Mouse (Mus musculus) forebrain, embryonic 16.5 days (tissue): ENCODE results near the gene Alg13. TPM values are rescaled to one million over a fixed set of nuclear protein-coding genes. Genes with fewer than 3 reads are reported as not detected.

ENCODE experiments used
- ATAC-seq: fragments of 200-750 bp; cut with Nextera tagmentation; 2 replicates; pipeline ENCODE4 v1.8.0; 2017; ENCODE audit warnings: mild to moderate bottlenecking, moderate library complexity
- H3K27ac ChIP-seq: fragments of 300-500 bp; sonication (generic); 2 replicates; pipeline ENCODE4 v1.5.1; 2014; ENCODE audit warnings: low read length, control low read depth
- H3K27me3 ChIP-seq: fragments of 300-500 bp; sonication (generic); replicated peaks from 2 replicates; pipeline ENCODE4 v1.6.1; 2014; ENCODE audit warnings: low read length; ENCODE audit not compliant: control insufficient read depth, insufficient read depth
- H3K36me3 ChIP-seq: fragments of 300-500 bp; sonication (generic); 2 replicates; pipeline ENCODE4 v1.6.1; 2014; ENCODE audit not compliant: control insufficient read depth, insufficient read depth
- H3K4me1 ChIP-seq: fragments of 300-500 bp; sonication (generic); replicated peaks from 2 replicates; pipeline ENCODE4 v1.6.1; 2014; ENCODE audit warnings: low read length; ENCODE audit not compliant: control insufficient read depth, insufficient read depth
- H3K4me2 ChIP-seq: fragments of 300-500 bp; sonication (generic); 2 replicates; pipeline ENCODE4 v1.6.1; 2014; ENCODE audit warnings: mild to moderate bottlenecking, low read length, control low read depth
- H3K4me3 ChIP-seq: fragments of 300-500 bp; sonication (generic); replicated peaks from 2 replicates; pipeline ENCODE4 v1.5.1; 2014; ENCODE audit warnings: mild to moderate bottlenecking, low read length, control low read depth
- H3K9ac ChIP-seq: fragments of 300-500 bp; sonication (generic); replicated peaks from 2 replicates; pipeline ENCODE4 v1.6.1; 2014; ENCODE audit warnings: low read depth, low read length, control low read depth
- H3K9me3 ChIP-seq: fragments of 300-500 bp; sonication (generic); 2 replicates; pipeline ENCODE4 v1.6.1; 2016; ENCODE audit warnings: low read length; ENCODE audit not compliant: control insufficient read depth
- WGBS: fragments of 180-500 bp; shearing (Covaris S2); extraction: QIAGEN DNeasy Blood & Tissue Kit; methylation state at CpG from one replicate; pipeline ENCODE4 v1.1.7; 2014; 5-methylcytosine and 5-hydroxymethylcytosine counted together
- polyA plus RNA-seq: library from polyadenylated mRNA; unstranded; fragments of >200 nt; fragmentation: Nextera tagmentation; extraction: Ambion mirVana; gene quantifications from 2 replicates; pipeline ENCODE4 v1.2.1, GENCODE M21; 2015

Alg13 gene
- 14.6 and 15.4 TPM in 2 replicates for polyA plus RNA-seq

GRCm38 (mm10) chrX:144317548-144318163, at the start of gene Alg13:
Gene Alg13 (plus strand): TSS chrX:144317804.
- H3K36me3 ChIP-seq = no peaks in the 10 kb centered on the region
- peak within 1 kb of the TSS; percentile 61 for H3K27ac ChIP-seq
- H3K9ac ChIP-seq = peak within 1 kb of the TSS; percentile 62
- H3K4me2 ChIP-seq = peak within 1 kb of the TSS; percentile 86
- H3K4me1 ChIP-seq = no peaks in the 10 kb centered on the region; the same call in 1 of the 2 replicates
- H3K27me3 ChIP-seq = no peaks in the 10 kb centered on the region
- no peaks in the 10 kb centered on the region for H3K9me3 ChIP-seq
- 24% methylated on average over 37 of the region's 47 CpGs for WGBS
- peak; percentile 94 for ATAC-seq
- H3K4me3 ChIP-seq = peak within 1 kb of the TSS; percentile 65

GRCm38 (mm10) chrX:144268606-144269005, 49.0 kb upstream of the Alg13 start:
- ATAC-seq = no peak
- no peak overlapping the region for H3K4me3 ChIP-seq
- no peaks in the 10 kb centered on the region for H3K4me1 ChIP-seq
- WGBS = 80% methylated on average over 1 of the region's 1 CpGs
- H3K27ac ChIP-seq = no peak overlapping the region
- H3K9me3 ChIP-seq = no peaks in the 10 kb centered on the region
- no peak overlapping the region for H3K4me2 ChIP-seq
- H3K27me3 ChIP-seq = no peaks in the 10 kb centered on the region
- H3K36me3 ChIP-seq = no peaks in the 10 kb centered on the region
- H3K9ac ChIP-seq = no peak overlapping the region

- 62% methylated on average over 2 of the region's 2 CpGs for WGBS
- no peak overlapping the region for H3K4me2 ChIP-seq
These were observed 16.1 kb upstream of the Alg13 start for GRCm38 (mm10) chrX:144301476-144301875.

GRCm38 (mm10) chrX:144305659-144306058, 11.9 kb upstream of the Alg13 start:
- no peak for ATAC-seq
- Histone ChIP-seq H3K27ac (no peak overlapping the region), H3K27me3 (no peaks in the 10 kb centered on the region), H3K9ac (no peak overlapping the region), H3K9me3 (no peaks in the 10 kb centered on the region), H3K4me2 (no peak overlapping the region), H3K4me3 (no peak overlapping the region), H3K4me1 (no peaks in the 10 kb centered on the region), H3K36me3 (no peaks in the 10 kb centered on the region)
- WGBS = 86% methylated on average over 2 of the region's 2 CpGs

More at GRCm38 (mm10) chrX:144301476-144301875, 16.1 kb upstream of the Alg13 start:
- H3K4me1 ChIP-seq = no peaks in the 10 kb centered on the region
- no peaks in the 10 kb centered on the region for H3K9me3 ChIP-seq
- H3K4me3 ChIP-seq = no peak overlapping the region
- no peaks in the 10 kb centered on the region for H3K27me3 ChIP-seq
- peak; percentile 54 for ATAC-seq
- no peak overlapping the region for H3K27ac ChIP-seq
- no peak overlapping the region for H3K9ac ChIP-seq
- no peaks in the 10 kb centered on the region for H3K36me3 ChIP-seq

- H3K4me1 ChIP-seq = no peaks in the 10 kb centered on the region; the same call in 1 of the 2 replicates
- no peaks in the 10 kb centered on the region for H3K27me3 ChIP-seq
- H3K9me3 ChIP-seq = no peaks in the 10 kb centered on the region
- no peak; the same call in 1 of the 2 replicates for ATAC-seq
- no peak overlapping the region for H3K27ac ChIP-seq
- no peak overlapping the region for H3K9ac ChIP-seq
- H3K4me3 ChIP-seq = no peak overlapping the region
- H3K4me2 ChIP-seq = no peak overlapping the region
- H3K36me3 ChIP-seq = no peaks in the 10 kb centered on the region
- WGBS = 47% methylated on average over 2 of the region's 2 CpGs
These were observed 3.6 kb upstream of the Alg13 start for GRCm38 (mm10) chrX:144314041-144314440.

GRCm38 (mm10) chrX:144315028-144315427, 2.6 kb upstream of the Alg13 start:
- H3K4me1 ChIP-seq = no peaks in the 10 kb centered on the region; the same call in 1 of the 2 replicates
- H3K4me3 ChIP-seq = no peak overlapping the region
- no peaks in the 10 kb centered on the region for H3K27me3 ChIP-seq
- no peak for ATAC-seq
- no peaks in the 10 kb centered on the region for H3K36me3 ChIP-seq
- no peak overlapping the region for H3K9ac ChIP-seq
- H3K27ac ChIP-seq = no peak overlapping the region
- no peaks in the 10 kb centered on the region for H3K9me3 ChIP-seq
- 35% methylated on average over 5 of the region's 5 CpGs for WGBS
- H3K4me2 ChIP-seq = no peak overlapping the region

GRCm38 (mm10) chrX:144316004-144316403, 1.6 kb upstream of the Alg13 start:
- H3K4me1 ChIP-seq = no peaks in the 10 kb centered on the region; the same call in 1 of the 2 replicates
- no peak overlapping the region for H3K4me2 ChIP-seq
- no peaks in the 10 kb centered on the region for H3K9me3 ChIP-seq
- 60% methylated on average over 5 of the region's 5 CpGs for whole genome bisulfite sequencing
- H3K4me3 ChIP-seq = no peak overlapping the region
- H3K36me3 ChIP-seq = no peaks in the 10 kb centered on the region
- no peak for ATAC-seq
- no peak overlapping the region for H3K9ac ChIP-seq
- no peaks in the 10 kb centered on the region for H3K27me3 ChIP-seq
- no peak overlapping the region for H3K27ac ChIP-seq

- Histone ChIP-seq H3K27me3 (no peaks in the 10 kb centered on the region), H3K9me3 (no peaks in the 10 kb centered on the region), H3K27ac (peak overlapping the region; percentile 61), H3K9ac (peak overlapping the region; percentile 62), H3K36me3 (no peaks in the 10 kb centered on the region), H3K4me1 (no peaks in the 10 kb centered on the region; the same call in 1 of the 2 replicates), H3K4me2 (peak overlapping the region; percentile 86), H3K4me3 (peak overlapping the region; percentile 65)
- peak; percentile 83 for ATAC-seq
- 34% methylated on average over 39 of the region's 53 CpGs for WGBS
These were observed 768 bp downstream of the Alg13 start for GRCm38 (mm10) chrX:144318164-144318979.

- H3K4me1 ChIP-seq = no peaks in the 10 kb centered on the region; the same call in 1 of the 2 replicates
- H3K9me3 ChIP-seq = no peaks in the 10 kb centered on the region
- no peak for ATAC-seq
- H3K36me3 ChIP-seq = no peaks in the 10 kb centered on the region
- WGBS = 43% methylated on average over 6 of the region's 9 CpGs
- H3K27me3 ChIP-seq = no peaks in the 10 kb centered on the region
- no peak overlapping the region for H3K9ac ChIP-seq
- no peak overlapping the region for H3K27ac ChIP-seq
- H3K4me3 ChIP-seq = no peak overlapping the region
- H3K4me2 ChIP-seq = peak overlapping the region; percentile 86
These were observed 1.8 kb downstream of the Alg13 start for GRCm38 (mm10) chrX:144319366-144319765.
